Comparison of ENCODE assay signal across 8 mouse cellular contexts in genomic region chr11:115841961-115842550, GRCm38 (mm10). TPM values are rescaled to one million over a fixed set of nuclear protein-coding genes. Genes with fewer than 3 reads are reported as not detected.
DNase-seq lines count a peak whose midpoint lies in the region; ATAC-seq and TF ChIP-seq lines count a peak whose summit lies in the region.

No protein-coding gene starts in this region.

- no peak for ATAC-seq in forebrain, embryonic 14.5 days
- ATAC-seq in forebrain, postnatal 0 days, result no peak
- ATAC-seq in heart, postnatal 0 days (ENCODE audit: insufficient read depth, low read depth), result peak; percentile 85
- no peak for ATAC-seq in limb, embryonic 15.5 days (ENCODE audit: insufficient number of reproducible peaks, low FRiP score, low TSS enrichment, low read depth)

- no peaks in the 10 kb centered on the region for H3K27me3 ChIP-seq in forebrain, embryonic 14.5 days (replicated peaks; ENCODE audit: control insufficient read depth, insufficient read depth, low read length)
- H3K27me3 ChIP-seq in forebrain, postnatal 0 days (ENCODE audit: insufficient read depth, low read length), result no peaks in the 10 kb centered on the region
- no peaks in the 10 kb centered on the region for H3K27me3 ChIP-seq in heart, postnatal 0 days (ENCODE audit: control insufficient read depth, insufficient read depth, low read length)
- no peaks in the 10 kb centered on the region for H3K27me3 ChIP-seq in limb, embryonic 15.5 days

- peak overlapping the region; percentile 9; the same call in 1 of the 2 replicates for H3K27ac ChIP-seq in forebrain, embryonic 14.5 days (ENCODE audit: low read depth, low read length)
- no peak overlapping the region for H3K27ac ChIP-seq in forebrain, postnatal 0 days (ENCODE audit: low read depth, low read length)
- H3K27ac ChIP-seq in heart, postnatal 0 days (ENCODE audit: low read depth), result peak overlapping the region; percentile 93
- peak overlapping the region; percentile 11 for H3K27ac ChIP-seq in limb, embryonic 15.5 days

- H3K4me3 ChIP-seq in forebrain, embryonic 14.5 days (ENCODE audit: low read depth, low read length), result no peak overlapping the region
- no peak overlapping the region for H3K4me3 ChIP-seq in forebrain, postnatal 0 days (ENCODE audit: low read depth, low read length)
- no peak overlapping the region for H3K4me3 ChIP-seq in heart, postnatal 0 days (ENCODE audit: low read depth, low read length)
- H3K4me3 ChIP-seq in limb, embryonic 15.5 days, result no peak overlapping the region

- H3K4me1 ChIP-seq in forebrain, embryonic 14.5 days (ENCODE audit: control insufficient read depth, insufficient read depth, low read length), result no peaks in the 10 kb centered on the region
- no peaks in the 10 kb centered on the region for H3K4me1 ChIP-seq in forebrain, postnatal 0 days (ENCODE audit: insufficient read depth)
- peaks cover 45% of the 10 kb centered on the region for H3K4me1 ChIP-seq in heart, postnatal 0 days (ENCODE audit: control insufficient read depth, insufficient read depth)
- peaks cover 29% of the 10 kb centered on the region for H3K4me1 ChIP-seq in limb, embryonic 15.5 days

- 20% methylated on average over 6 of the region's 6 CpGs for WGBS in forebrain, embryonic 14.5 days
- 28% methylated on average over 6 of the region's 6 CpGs for WGBS in forebrain, postnatal 0 days
- WGBS in heart, postnatal 0 days, result 10% methylated on average over 6 of the region's 6 CpGs
- WGBS in limb, embryonic 15.5 days, result 21% methylated on average over 6 of the region's 6 CpGs

- intact Hi-C loops in left cerebral cortex, postnatal 10 days (cut with DNase I), result no loop called here

- H3K36me3 ChIP-seq in forebrain, embryonic 14.5 days (ENCODE audit: control insufficient read depth, insufficient read depth, low read length), result no peaks in the 10 kb centered on the region
- H3K36me3 ChIP-seq in forebrain, postnatal 0 days (ENCODE audit: insufficient read depth), result no peaks in the 10 kb centered on the region
- peaks cover 18% of the 10 kb centered on the region for H3K36me3 ChIP-seq in heart, postnatal 0 days (replicated peaks; ENCODE audit: control insufficient read depth, insufficient read depth, low read length)
- H3K36me3 ChIP-seq in limb, embryonic 15.5 days, result peaks cover 15% of the 10 kb centered on the region

- H3K9me3 ChIP-seq in forebrain, embryonic 14.5 days (replicated peaks; ENCODE audit: control insufficient read depth, low read length), result no peaks in the 10 kb centered on the region
- H3K9me3 ChIP-seq in forebrain, postnatal 0 days (ENCODE audit: low read length), result no peaks in the 10 kb centered on the region
- no peaks in the 10 kb centered on the region for H3K9me3 ChIP-seq in heart, postnatal 0 days (replicated peaks; ENCODE audit: control insufficient read depth, low read length)
- H3K9me3 ChIP-seq in limb, embryonic 15.5 days, result no peaks in the 10 kb centered on the region

- DNase-seq in forebrain, embryonic 14.5 days (ENCODE audit: low spot score), result no peak
- DNase-seq in forebrain, postnatal 0 days, result no peak
- peak; percentile 86 for DNase-seq in c-Kit-positive CD71-positive TER-119-negative erythroid progenitor cells, embryonic 14.5 days (ENCODE audit: low read depth)
- DNase-seq in heart, postnatal 0 days (ENCODE audit: low spot score), result peak; percentile 82
- no peak for DNase-seq in left cerebral cortex, postnatal 10 days (ENCODE audit: extremely low spot score in 1 of 2, low spot score in 2 of 2)
- no peak for DNase-seq in layer of hippocampus, postnatal 25 days (ENCODE audit: extremely low spot score in 1 of 2, low spot score in 1 of 2)
- no peak for DNase-seq in right cerebral cortex, postnatal 10 days (ENCODE audit: low spot score in 2 of 2)

- 0 out of 2 replicates have a peak, but pooled peaks have one; percentile 59 for TF ChIP-seq EP300 in heart, postnatal 0 days (IDR thresholded peaks at IDR 0.05; ENCODE audit: low read depth)

- TF ChIP-seq CTCF in forebrain, postnatal 0 days (IDR thresholded peaks at IDR 0.05; ENCODE audit: low read depth), result no peak
- TF ChIP-seq CTCF in heart, postnatal 0 days (IDR thresholded peaks at IDR 0.05; ENCODE audit: low read depth), result no peak

- H3K9ac ChIP-seq in forebrain, embryonic 14.5 days (ENCODE audit: low read length), result no peak overlapping the region
- H3K9ac ChIP-seq in forebrain, postnatal 0 days, result no peak overlapping the region
- H3K9ac ChIP-seq in heart, postnatal 0 days (replicated peaks; ENCODE audit: low read depth, low read length), result no peak overlapping the region
- no peak overlapping the region for H3K9ac ChIP-seq in limb, embryonic 15.5 days

- H3K4me2 ChIP-seq in forebrain, embryonic 14.5 days (ENCODE audit: low read length), result no peak overlapping the region
- H3K4me2 ChIP-seq in forebrain, postnatal 0 days (ENCODE audit: low read depth), result no peak overlapping the region
- H3K4me2 ChIP-seq in heart, postnatal 0 days (ENCODE audit: low read depth, low read length), result no peak overlapping the region
- no peak overlapping the region for H3K4me2 ChIP-seq in limb, embryonic 15.5 days

RNA-seq across cellular contexts. Expression of gene Myo15b, which starts 16.1 kb away (rescaled TPM):
- not detected in 2 replicates for polyA plus RNA-seq in forebrain, embryonic 14.5 days (2014; fragmentation: Nextera tagmentation; extraction: Ambion mirVana)
- not detected in 2 replicates for total RNA-seq in forebrain, postnatal 0 days (2014; rRNA removed)
- polyA plus RNA-seq in forebrain, postnatal 0 days (2015; fragmentation: Nextera tagmentation; extraction: Ambion mirVana), result 0.01 TPM in 1 of 2 replicates, not detected in the other
- not detected in 2 replicates for total RNA-seq in heart, postnatal 0 days (2014; rRNA removed; ENCODE audit: low replicate concordance)
- polyA plus RNA-seq in heart, postnatal 0 days (2015; fragmentation: Nextera tagmentation; extraction: Ambion mirVana), result 0.04 and 0.11 TPM in 2 replicates
- 0.47 TPM in 2 replicates for polyA plus RNA-seq in limb, embryonic 15.5 days (2015; fragmentation: Nextera tagmentation; extraction: Ambion mirVana)
- under 1 TPM; 0.17 to 0.93 TPM for total RNA-seq in left cerebral cortex, postnatal 10 days (2021)
- under 1 TPM; 0.27 to 0.28 TPM for total RNA-seq in layer of hippocampus, postnatal 25 days (2021)

RNA-seq across cellular contexts. Expression of gene Llgl2, which starts 18.2 kb away (rescaled TPM):
- 0.70 and 1.3 TPM in 2 replicates for polyA plus RNA-seq in forebrain, embryonic 14.5 days (2014; fragmentation: Nextera tagmentation; extraction: Ambion mirVana)
- 2.7 and 4.0 TPM in 2 replicates for total RNA-seq in forebrain, postnatal 0 days (2014; rRNA removed)
- 0.72 and 1.1 TPM in 2 replicates for polyA plus RNA-seq in forebrain, postnatal 0 days (2015; fragmentation: Nextera tagmentation; extraction: Ambion mirVana)
- 49.8 and 85.5 TPM in 2 replicates for total RNA-seq in heart, postnatal 0 days (2014; rRNA removed; ENCODE audit: low replicate concordance)
- 12.7 and 14.1 TPM in 2 replicates for polyA plus RNA-seq in heart, postnatal 0 days (2015; fragmentation: Nextera tagmentation; extraction: Ambion mirVana)
- 22.4 and 23.1 TPM in 2 replicates for polyA plus RNA-seq in limb, embryonic 15.5 days (2015; fragmentation: Nextera tagmentation; extraction: Ambion mirVana)
- 1 to 10 TPM in 1 of 2 experiments, under 1 TPM in 1; 0.63 to 1.6 TPM for total RNA-seq in left cerebral cortex, postnatal 10 days (2021)
- 1 to 10 TPM; 1.0 to 2.3 TPM for total RNA-seq in layer of hippocampus, postnatal 25 days (2021)

RNA-seq across cellular contexts. Expression of gene Tsen54, which starts 27.5 kb away (rescaled TPM):
- polyA plus RNA-seq in forebrain, embryonic 14.5 days (2014; fragmentation: Nextera tagmentation; extraction: Ambion mirVana), result 15.2 and 19.1 TPM in 2 replicates
- 23.5 and 25.5 TPM in 2 replicates for total RNA-seq in forebrain, postnatal 0 days (2014; rRNA removed)
- polyA plus RNA-seq in forebrain, postnatal 0 days (2015; fragmentation: Nextera tagmentation; extraction: Ambion mirVana), result 16.8 and 18.1 TPM in 2 replicates
- total RNA-seq in heart, postnatal 0 days (2014; rRNA removed; ENCODE audit: low replicate concordance), result 35.5 and 58.5 TPM in 2 replicates
- polyA plus RNA-seq in heart, postnatal 0 days (2015; fragmentation: Nextera tagmentation; extraction: Ambion mirVana), result 14.8 and 17.7 TPM in 2 replicates
- polyA plus RNA-seq in limb, embryonic 15.5 days (2015; fragmentation: Nextera tagmentation; extraction: Ambion mirVana), result 29.5 and 31.3 TPM in 2 replicates
- total RNA-seq in left cerebral cortex, postnatal 10 days (2021), result 10 to 100 TPM; 13.9 to 14.2 TPM
- total RNA-seq in layer of hippocampus, postnatal 25 days (2021), result 10 to 100 TPM in 1 of 2 experiments, 1 to 10 TPM in 1; 9.4 to 10.9 TPM

RNA-seq across cellular contexts. Expression of gene Caskin2, which starts 28.6 kb away (rescaled TPM):
- polyA plus RNA-seq in forebrain, embryonic 14.5 days (2014; fragmentation: Nextera tagmentation; extraction: Ambion mirVana), result 8.0 and 8.9 TPM in 2 replicates
- 14.5 and 14.7 TPM in 2 replicates for total RNA-seq in forebrain, postnatal 0 days (2014; rRNA removed)
- polyA plus RNA-seq in forebrain, postnatal 0 days (2015; fragmentation: Nextera tagmentation; extraction: Ambion mirVana), result 4.5 and 6.1 TPM in 2 replicates
- total RNA-seq in heart, postnatal 0 days (2014; rRNA removed; ENCODE audit: low replicate concordance), result 62.1 and 107 TPM in 2 replicates
- 12.6 and 14.2 TPM in 2 replicates for polyA plus RNA-seq in heart, postnatal 0 days (2015; fragmentation: Nextera tagmentation; extraction: Ambion mirVana)
- polyA plus RNA-seq in limb, embryonic 15.5 days (2015; fragmentation: Nextera tagmentation; extraction: Ambion mirVana), result 16.5 and 17.9 TPM in 2 replicates
- 10 to 100 TPM; 15.7 to 17.7 TPM for total RNA-seq in left cerebral cortex, postnatal 10 days (2021)
- total RNA-seq in layer of hippocampus, postnatal 25 days (2021), result 10 to 100 TPM; 19.9 to 21.8 TPM

RNA-seq across cellular contexts. Expression of gene Smim5, which starts 57.7 kb away (rescaled TPM):
- 0.52 and 1.6 TPM in 2 replicates for polyA plus RNA-seq in forebrain, embryonic 14.5 days (2014; fragmentation: Nextera tagmentation; extraction: Ambion mirVana)
- total RNA-seq in forebrain, postnatal 0 days (2014; rRNA removed), result 0.95 and 1.0 TPM in 2 replicates
- 2.4 and 2.5 TPM in 2 replicates for polyA plus RNA-seq in forebrain, postnatal 0 days (2015; fragmentation: Nextera tagmentation; extraction: Ambion mirVana)
- 57.5 and 83.0 TPM in 2 replicates for total RNA-seq in heart, postnatal 0 days (2014; rRNA removed; ENCODE audit: low replicate concordance)
- polyA plus RNA-seq in heart, postnatal 0 days (2015; fragmentation: Nextera tagmentation; extraction: Ambion mirVana), result 79.3 and 93.3 TPM in 2 replicates
- 19.6 and 27.4 TPM in 2 replicates for polyA plus RNA-seq in limb, embryonic 15.5 days (2015; fragmentation: Nextera tagmentation; extraction: Ambion mirVana)
- under 1 TPM in 1 of 2 experiments, not detected in 1; 0.41 TPM for total RNA-seq in left cerebral cortex, postnatal 10 days (2021)
- 1 to 10 TPM in 1 of 2 experiments, under 1 TPM in 1; 0.54 to 1.2 TPM for total RNA-seq in layer of hippocampus, postnatal 25 days (2021)

Comparison
In these comparisons a context has a peak if more than half of its experiments do, and no peak if none do; other contexts are left out.
1. DNase-seq: peak in c-Kit-positive CD71-positive TER-119-negative erythroid progenitor cells, embryonic 14.5 days (single experiment) and heart, postnatal 0 days (single experiment); none in forebrain, embryonic 14.5 days (single experiment), forebrain, postnatal 0 days (single experiment), left cerebral cortex, postnatal 10 days (0 of 2), layer of hippocampus, postnatal 25 days (0 of 2) and right cerebral cortex, postnatal 10 days (0 of 2).
2. RNA of gene Llgl2, which starts 18.2 kb away (total RNA-seq): 49.8 to 85.5 TPM in heart, postnatal 0 days; 2.7 to 4.0 TPM in forebrain, postnatal 0 days, 1.0 to 2.3 TPM in layer of hippocampus, postnatal 25 days and 0.63 to 1.6 TPM in left cerebral cortex, postnatal 10 days; every median in the first group is over 10 times any median in the second.